Mouse (Mus musculus) hindbrain, embryonic 15.5 days (tissue): Measurements from ENCODE around the gene Arhgap44. TPM values are rescaled to one million over a fixed set of nuclear protein-coding genes. Genes with fewer than 3 reads are reported as not detected.

Source experiments
- ATAC-seq: fragments of 200-750 bp; cut with Nextera tagmentation; 2 replicates; pipeline ENCODE4 v1.8.0; 2017; ENCODE audit warnings: low read depth, moderate number of reproducible peaks, moderate TSS enrichment; ENCODE audit not compliant: low FRiP score
- H3K27ac ChIP-seq: fragments of 300-500 bp; sonication (generic); replicated peaks from 2 replicates; pipeline ENCODE4 v1.5.1; 2015; ENCODE audit warnings: mild to moderate bottlenecking, inconsistent platforms
- H3K27me3 ChIP-seq: fragments of 300-500 bp; sonication (generic); 2 replicates; pipeline ENCODE4 v1.6.1; 2015; ENCODE audit warnings: control low read depth, inconsistent platforms
- H3K36me3 ChIP-seq: fragments of 300-500 bp; sonication (generic); 2 replicates; pipeline ENCODE4 v1.6.1; 2015; ENCODE audit warnings: control low read depth, inconsistent platforms
- H3K4me1 ChIP-seq: fragments of 300-500 bp; sonication (generic); replicated peaks from 2 replicates; pipeline ENCODE4 v1.6.1; 2015; ENCODE audit warnings: control low read depth, inconsistent platforms
- H3K4me2 ChIP-seq: fragments of 300-500 bp; sonication (generic); 2 replicates; pipeline ENCODE4 v1.6.1; 2015; ENCODE audit warnings: moderate library complexity, mild to moderate bottlenecking, inconsistent platforms
- H3K4me3 ChIP-seq: fragments of 300-500 bp; sonication (generic); 2 replicates; pipeline ENCODE4 v1.5.1; 2015; ENCODE audit warnings: mild to moderate bottlenecking, inconsistent platforms
- H3K9ac ChIP-seq: fragments of 300-500 bp; sonication (generic); 2 replicates; pipeline ENCODE4 v1.6.1; 2015; ENCODE audit warnings: inconsistent platforms
- H3K9me3 ChIP-seq: fragments of 300-500 bp; sonication (generic); 2 replicates; pipeline ENCODE4 v1.6.1; 2016; ENCODE audit warnings: control low read depth, inconsistent platforms
- WGBS: fragments of 180-500 bp; shearing (Covaris S2); methylation state at CpG from one replicate; pipeline ENCODE4 v1.1.7; 2015; 5-methylcytosine and 5-hydroxymethylcytosine counted together
- polyA plus RNA-seq: library from polyadenylated mRNA; unstranded; fragments of >200 nt; fragmentation: Nextera tagmentation; extraction: Ambion mirVana; gene quantifications from 2 replicates; pipeline ENCODE4 v1.2.1, GENCODE M21; 2015

Arhgap44 gene
- polyA plus RNA-seq, 1 experiment from 2014 or later = 19.5 TPM

DNA sequence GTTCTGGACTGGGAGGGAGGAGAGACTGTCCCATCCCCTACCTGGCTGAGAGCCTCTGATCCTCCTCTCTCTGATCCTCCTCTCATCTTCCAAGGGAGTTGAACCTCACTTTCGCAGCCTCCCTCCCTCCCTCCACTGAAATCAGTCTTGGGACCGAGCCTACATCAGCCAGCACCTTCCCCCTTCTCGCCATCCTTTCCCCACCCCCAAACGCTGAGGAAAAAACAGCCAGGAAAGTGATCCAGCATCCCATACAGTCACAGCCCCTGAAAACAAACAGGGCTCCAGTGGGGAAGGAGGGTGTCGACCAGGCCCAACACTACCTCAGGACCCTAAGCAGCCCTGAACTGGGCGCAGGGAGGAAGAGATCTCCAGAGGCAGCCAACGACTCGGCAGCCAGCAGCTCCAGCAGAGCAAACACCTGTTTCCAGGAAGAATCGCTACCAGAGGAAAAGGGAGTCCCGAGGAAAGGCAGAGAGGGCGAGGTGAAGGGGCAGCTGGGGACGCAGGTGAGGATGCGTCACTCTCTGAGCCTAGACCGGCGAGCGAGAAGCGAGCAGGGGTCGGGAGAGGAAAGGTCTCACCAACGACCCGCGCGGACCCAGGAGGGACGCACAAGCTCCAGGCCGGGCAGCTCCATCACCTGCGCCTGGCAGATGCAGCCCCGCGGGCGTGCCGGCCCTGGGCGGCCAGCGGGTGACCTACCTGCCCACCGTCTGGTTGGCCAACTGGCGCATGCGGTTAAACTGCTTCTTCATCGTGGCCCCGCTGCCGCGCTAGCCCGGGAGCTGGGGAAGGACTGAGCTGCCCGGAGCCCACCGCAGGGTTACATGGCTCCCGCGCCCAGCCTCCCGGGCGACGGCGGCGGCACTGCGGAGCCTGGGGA, 637 bp downstream of the Arhgap44 start:
- Histone ChIP-seq H3K27me3 (no peaks in the 10 kb centered on the region), H3K4me3 (peak overlapping the region; percentile 67), H3K9me3 (no peaks in the 10 kb centered on the region), H3K4me2 (peak overlapping the region; percentile 79), H3K36me3 (no peaks in the 10 kb centered on the region), H3K27ac (peak overlapping the region; percentile 82), H3K4me1 (peaks cover 21% of the 10 kb centered on the region), H3K9ac (peak overlapping the region; percentile 79)
- under 1% methylated on average over 49 of the region's 49 CpGs for WGBS
- ATAC-seq = peak; percentile 89

- H3K9ac ChIP-seq = peak overlapping the region; percentile 79
- H3K27ac ChIP-seq = no peak overlapping the region
- ATAC-seq = peak; percentile 8; the same call in 1 of the 2 replicates
- H3K4me3 ChIP-seq = peak overlapping the region; percentile 67
- H3K27me3 ChIP-seq = no peaks in the 10 kb centered on the region
- H3K36me3 ChIP-seq = no peaks in the 10 kb centered on the region
- WGBS = 59% methylated on average over 7 of the region's 7 CpGs
- H3K4me1 ChIP-seq = peaks cover 21% of the 10 kb centered on the region
- H3K4me2 ChIP-seq = peak overlapping the region; percentile 79
- H3K9me3 ChIP-seq = no peaks in the 10 kb centered on the region
These were observed 1.5 kb downstream of the Arhgap44 start for GRCm38 (mm10) chr11:65160991-65161880.

GRCm38 (mm10) chr11:65159791-65160190, 3.0 kb downstream of the Arhgap44 start, which contains the start of gene 1700086D15Rik:
Gene 1700086D15Rik (minus strand): TSS chr11:65159891.
- Histone ChIP-seq H3K36me3 (no peaks in the 10 kb centered on the region), H3K4me1 (peaks cover 21% of the 10 kb centered on the region), H3K27me3 (no peaks in the 10 kb centered on the region), H3K9ac (no peak within 1 kb of the TSS), H3K9me3 (no peaks in the 10 kb centered on the region), H3K4me2 (peak within 1 kb of the TSS; percentile 79), H3K27ac (no peak within 1 kb of the TSS), H3K4me3 (no peak within 1 kb of the TSS)
- no peak for ATAC-seq
- WGBS = 95% methylated on average over 5 of the region's 5 CpGs

GRCm38 (mm10) chr11:65158658-65158990, 4.1 kb downstream of the Arhgap44 start:
- ATAC-seq = no peak
- 95% methylated on average over 5 of the region's 5 CpGs for WGBS
- no peaks in the 10 kb centered on the region for H3K9me3 ChIP-seq
- peaks cover 21% of the 10 kb centered on the region for H3K4me1 ChIP-seq
- no peak overlapping the region for H3K4me3 ChIP-seq
- H3K27me3 ChIP-seq = no peaks in the 10 kb centered on the region
- no peak overlapping the region for H3K27ac ChIP-seq
- no peaks in the 10 kb centered on the region for H3K36me3 ChIP-seq
- H3K4me2 ChIP-seq = no peak overlapping the region
- no peak overlapping the region for H3K9ac ChIP-seq

- ATAC-seq = no peak
- Histone ChIP-seq H3K27me3 (no peaks in the 10 kb centered on the region), H3K4me1 (peaks cover 21% of the 10 kb centered on the region), H3K9me3 (no peaks in the 10 kb centered on the region), H3K27ac (no peak overlapping the region), H3K4me3 (no peak overlapping the region), H3K36me3 (no peaks in the 10 kb centered on the region), H3K4me2 (no peak overlapping the region), H3K9ac (no peak overlapping the region)
- WGBS = 92% methylated on average over 20 of the region's 20 CpGs
These were observed 4.6 kb downstream of the Arhgap44 start for GRCm38 (mm10) chr11:65157966-65158657.

DNA sequence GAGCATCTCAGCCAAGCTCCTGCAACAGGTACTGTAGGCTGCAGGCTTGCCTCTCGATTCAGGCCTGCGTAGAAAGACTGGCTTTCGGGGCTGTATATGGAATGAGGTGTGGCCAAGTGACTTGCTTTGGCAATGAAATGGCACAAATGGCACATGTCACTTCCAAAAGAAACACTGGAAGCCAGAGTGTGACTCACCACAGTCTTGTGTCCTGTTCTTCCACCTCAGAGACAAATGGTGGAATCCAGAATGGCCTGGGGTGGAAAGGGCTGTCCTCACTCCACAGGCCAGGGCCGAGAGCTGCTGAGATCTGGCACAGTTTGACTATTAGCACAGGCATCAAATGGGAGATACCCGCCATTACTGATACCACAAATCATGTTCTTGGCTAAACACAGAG, 9.8 kb downstream of the Arhgap44 start:
- H3K9ac ChIP-seq = no peak overlapping the region
- WGBS = 91% methylated on average over 5 of the region's 5 CpGs
- H3K4me1 ChIP-seq = no peaks in the 10 kb centered on the region
- H3K4me3 ChIP-seq = no peak overlapping the region
- no peaks in the 10 kb centered on the region for H3K36me3 ChIP-seq
- no peaks in the 10 kb centered on the region for H3K27me3 ChIP-seq
- no peak overlapping the region for H3K4me2 ChIP-seq
- no peak for ATAC-seq
- H3K9me3 ChIP-seq = no peaks in the 10 kb centered on the region
- H3K27ac ChIP-seq = no peak overlapping the region

- Histone ChIP-seq H3K27me3 (no peaks in the 10 kb centered on the region), H3K4me1 (no peaks in the 10 kb centered on the region), H3K9me3 (no peaks in the 10 kb centered on the region), H3K9ac (no peak overlapping the region), H3K4me2 (no peak overlapping the region), H3K4me3 (no peak overlapping the region), H3K27ac (no peak overlapping the region), H3K36me3 (no peaks in the 10 kb centered on the region)
- 92% methylated on average over 7 of the region's 7 CpGs for WGBS
- no peak for ATAC-seq
These were observed 14.3 kb downstream of the Arhgap44 start for GRCm38 (mm10) chr11:65148441-65148840.

GRCm38 (mm10) chr11:65142838-65143417, 19.8 kb downstream of the Arhgap44 start:
- H3K27me3 ChIP-seq = no peaks in the 10 kb centered on the region
- no peaks in the 10 kb centered on the region for H3K36me3 ChIP-seq
- no peaks in the 10 kb centered on the region for H3K9me3 ChIP-seq
- no peak for ATAC-seq
- H3K27ac ChIP-seq = no peak overlapping the region
- H3K9ac ChIP-seq = no peak overlapping the region
- H3K4me2 ChIP-seq = no peak overlapping the region
- no peaks in the 10 kb centered on the region for H3K4me1 ChIP-seq
- H3K4me3 ChIP-seq = no peak overlapping the region
- WGBS = 77% methylated on average over 4 of the region's 4 CpGs

GRCm38 (mm10) chr11:65139030-65139429, 23.7 kb downstream of the Arhgap44 start:
- 89% methylated on average over 3 of the region's 3 CpGs for WGBS
- no peak overlapping the region for H3K4me3 ChIP-seq

GRCm38 (mm10) chr11:65137145-65137652, 25.6 kb downstream of the Arhgap44 start:
- WGBS = 57% methylated on average over 2 of the region's 2 CpGs
- H3K9me3 ChIP-seq = no peaks in the 10 kb centered on the region
- no peaks in the 10 kb centered on the region for H3K36me3 ChIP-seq
- H3K4me1 ChIP-seq = no peaks in the 10 kb centered on the region
- no peak overlapping the region for H3K9ac ChIP-seq
- H3K4me3 ChIP-seq = no peak overlapping the region
- no peak for ATAC-seq
- no peaks in the 10 kb centered on the region for H3K27me3 ChIP-seq
- H3K27ac ChIP-seq = no peak overlapping the region
- no peak overlapping the region for H3K4me2 ChIP-seq

More at GRCm38 (mm10) chr11:65139030-65139429, 23.7 kb downstream of the Arhgap44 start:
- H3K27me3 ChIP-seq = no peaks in the 10 kb centered on the region
- H3K27ac ChIP-seq = no peak overlapping the region
- no peaks in the 10 kb centered on the region for H3K36me3 ChIP-seq
- H3K9ac ChIP-seq = no peak overlapping the region
- H3K9me3 ChIP-seq = no peaks in the 10 kb centered on the region
- H3K4me1 ChIP-seq = no peaks in the 10 kb centered on the region
- H3K4me2 ChIP-seq = no peak overlapping the region
- ATAC-seq = no peak

DNA sequence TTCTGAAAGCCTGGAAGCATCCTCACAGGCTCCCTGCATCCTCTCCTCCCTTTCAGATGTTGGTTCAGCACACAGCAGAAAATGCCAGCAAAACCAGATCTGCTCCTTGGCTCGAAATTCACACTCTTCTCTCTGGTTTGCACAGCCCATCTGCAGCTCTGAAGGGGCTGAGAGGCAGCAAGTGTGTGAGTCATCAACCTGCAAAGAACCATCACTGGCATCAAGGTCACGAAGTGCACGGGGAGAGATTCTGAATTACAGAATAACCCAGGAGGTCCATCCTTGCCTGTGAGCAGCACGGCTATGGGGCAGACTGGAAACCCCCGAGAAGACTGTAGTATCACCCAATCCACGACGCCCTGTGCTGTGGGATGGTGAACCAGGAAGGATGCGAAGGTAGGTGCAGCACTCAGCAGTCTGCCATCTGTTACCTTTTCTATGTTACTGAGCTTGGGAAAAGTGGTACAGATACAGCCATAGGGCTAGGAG, 27.5 kb downstream of the Arhgap44 start:
- ATAC-seq = no peak

More for the DNA sequence above, 27.5 kb downstream of the Arhgap44 start:
- no peak overlapping the region for H3K27ac ChIP-seq
- H3K9me3 ChIP-seq = no peaks in the 10 kb centered on the region
- no peaks in the 10 kb centered on the region for H3K27me3 ChIP-seq
- H3K4me3 ChIP-seq = no peak overlapping the region
- 82% methylated on average over 8 of the region's 8 CpGs for WGBS
- no peaks in the 10 kb centered on the region for H3K36me3 ChIP-seq
- no peaks in the 10 kb centered on the region for H3K4me1 ChIP-seq
- no peak overlapping the region for H3K9ac ChIP-seq
- no peak overlapping the region for H3K4me2 ChIP-seq
